In the genomic region with DNA sequence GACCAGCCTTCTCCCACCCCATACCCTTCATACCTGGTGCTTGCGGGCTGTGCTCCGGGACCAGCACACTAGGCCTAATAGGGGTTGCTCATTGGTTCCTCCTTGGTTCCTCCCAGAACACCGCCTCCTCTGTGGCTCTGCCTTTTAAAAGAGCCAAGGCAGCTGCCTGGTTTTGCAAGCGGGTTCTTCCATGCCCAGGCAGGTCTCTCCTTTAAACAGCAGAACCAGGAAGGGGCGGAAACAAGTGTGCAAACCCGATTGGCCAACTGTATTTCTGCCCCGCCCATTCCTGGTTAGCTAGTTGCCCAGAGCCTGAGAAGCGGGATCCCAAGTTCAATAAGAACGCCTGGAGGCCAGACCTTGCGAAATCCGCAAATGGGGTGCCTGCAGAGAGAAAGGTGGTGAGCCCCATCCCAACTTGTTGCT, we compare ENCODE assay signal across 8 mouse cellular contexts. TPM values are rescaled to one million over a fixed set of nuclear protein-coding genes. Genes with fewer than 3 reads are reported as not detected.
DNase-seq lines count a peak whose midpoint lies in the region; ATAC-seq and TF ChIP-seq lines count a peak whose summit lies in the region.

Gene Gcdh (minus strand): TSS at position 213 of the 426 bp plus-strand sequence.

- no peaks in the 10 kb centered on the region for H3K79me2 ChIP-seq in CH12.LX (replicated peaks; ENCODE audit: control insufficient read depth, extremely low read depth, insufficient read depth, poor library complexity, severe bottlenecking)

- H3K9me3 ChIP-seq in CH12.LX (replicated peaks; ENCODE audit: low read length): no peaks in the 10 kb centered on the region
- no peaks in the 10 kb centered on the region for H3K9me3 ChIP-seq in forebrain, embryonic 11.5 days (ENCODE audit: control insufficient read depth, low read length)
- H3K9me3 ChIP-seq in heart, embryonic 16.5 days (replicated peaks; ENCODE audit: control insufficient read depth, low read length): no peaks in the 10 kb centered on the region
- H3K9me3 ChIP-seq in liver, embryonic 15.5 days (replicated peaks): no peaks in the 10 kb centered on the region
- H3K9me3 ChIP-seq in neural tube, embryonic 12.5 days: no peaks in the 10 kb centered on the region

- peak; percentile 80 for TF ChIP-seq POLR2A in CH12.LX (IDR thresholded peaks at IDR 0.05; ENCODE audit: low read depth, low read length)

- peaks cover 2 to 27% of the 10 kb centered on the region in 2 experiments for H3K36me3 ChIP-seq in CH12.LX (replicated peaks in 1 of 2; ENCODE audit: control insufficient read depth in 1 of 2, insufficient read depth in 1 of 2, low read length in 1 of 2)
- no peaks in the 10 kb centered on the region; the same call in 1 of the 2 replicates for H3K36me3 ChIP-seq in forebrain, embryonic 11.5 days (ENCODE audit: control insufficient read depth, insufficient read depth, low read length)
- H3K36me3 ChIP-seq in heart, embryonic 16.5 days (ENCODE audit: control insufficient read depth, insufficient read depth): peaks cover 6% of the 10 kb centered on the region; the same call in 1 of the 2 replicates
- peaks cover 26% of the 10 kb centered on the region for H3K36me3 ChIP-seq in liver, embryonic 15.5 days (replicated peaks)
- H3K36me3 ChIP-seq in neural tube, embryonic 12.5 days: peaks cover 21% of the 10 kb centered on the region

- H3K4me3 ChIP-seq in CH12.LX (replicated peaks in 1 of 3; ENCODE audit: low read depth in 2 of 3, low read length in 2 of 3, poor library complexity in 1 of 3): peak within 1 kb of the TSS; percentile 74 to 86 (median 74)
- peak within 1 kb of the TSS; percentile 62 for H3K4me3 ChIP-seq in forebrain, embryonic 11.5 days (ENCODE audit: low read depth, low read length)
- H3K4me3 ChIP-seq in heart, embryonic 16.5 days (ENCODE audit: low read length): peak within 1 kb of the TSS; percentile 87
- peak within 1 kb of the TSS; percentile 85 for H3K4me3 ChIP-seq in liver, embryonic 15.5 days (replicated peaks)
- H3K4me3 ChIP-seq in neural tube, embryonic 12.5 days: peak within 1 kb of the TSS; percentile 70

- peak within 1 kb of the TSS; percentile 82 for H3K9ac ChIP-seq in CH12.LX (ENCODE audit: insufficient read depth, low read depth)
- peak within 1 kb of the TSS; percentile 72 for H3K9ac ChIP-seq in forebrain, embryonic 11.5 days (ENCODE audit: low read length)
- peak within 1 kb of the TSS; percentile 85 for H3K9ac ChIP-seq in heart, embryonic 16.5 days (ENCODE audit: low read length)
- peak within 1 kb of the TSS; percentile 85 for H3K9ac ChIP-seq in liver, embryonic 15.5 days
- H3K9ac ChIP-seq in neural tube, embryonic 12.5 days: peak within 1 kb of the TSS; percentile 73

- no peak for TF ChIP-seq CTCF in CH12.LX (conservative IDR thresholded peaks at IDR 0.05 in 1 of 2, IDR thresholded peaks at IDR 0.05 in 1 of 2; ENCODE audit: low read depth in 2 of 2, low read length in 2 of 2)

- no peak within 1 kb of the TSS for H3K27ac ChIP-seq in CH12.LX (ENCODE audit: insufficient read depth, low read depth)
- no peak within 1 kb of the TSS for H3K27ac ChIP-seq in forebrain, embryonic 11.5 days (ENCODE audit: low read depth, low read length)
- peak within 1 kb of the TSS; percentile 29; the same call in 1 of the 2 replicates for H3K27ac ChIP-seq in heart, embryonic 16.5 days (ENCODE audit: low read length)
- peak within 1 kb of the TSS; percentile 89 for H3K27ac ChIP-seq in liver, embryonic 15.5 days (replicated peaks)
- H3K27ac ChIP-seq in neural tube, embryonic 12.5 days: no peak within 1 kb of the TSS

- H3K27me3 ChIP-seq in CH12.LX (replicated peaks): no peaks in the 10 kb centered on the region
- no peaks in the 10 kb centered on the region for H3K27me3 ChIP-seq in forebrain, embryonic 11.5 days (ENCODE audit: control insufficient read depth, insufficient read depth, low read length)
- no peaks in the 10 kb centered on the region for H3K27me3 ChIP-seq in heart, embryonic 16.5 days (ENCODE audit: control insufficient read depth, insufficient read depth, low read length)
- H3K27me3 ChIP-seq in liver, embryonic 15.5 days: no peaks in the 10 kb centered on the region
- no peaks in the 10 kb centered on the region for H3K27me3 ChIP-seq in neural tube, embryonic 12.5 days (replicated peaks)

- DNase-seq in CH12.LX (ENCODE audit: extremely low read depth): peak; percentile 98
- peak; percentile 98 for DNase-seq in c-Kit-positive CD71-positive TER-119-negative erythroid progenitor cells, embryonic 14.5 days (ENCODE audit: low read depth)
- peak; percentile 91 for DNase-seq in forebrain, embryonic 11.5 days (ENCODE audit: low spot score)
- peak; percentile 94 to 99 for DNase-seq in kidney, postnatal 36 days
- peak; percentile 98 for DNase-seq in telencephalon, adult 2 months (ENCODE audit: low read depth, low spot score)

- in situ Hi-C loops in CH12.LX (cut with MboI; ENCODE audit: low pct_ligation_motif_present, low pct_unique_long_range_greater_than_20kb, low sequenced_read_pairs): no loop called here

- peak; percentile 94 for ATAC-seq in forebrain, embryonic 11.5 days (replicated peaks; ENCODE audit: low FRiP score)
- peak; percentile 98 for ATAC-seq in heart, embryonic 16.5 days (replicated peaks; ENCODE audit: extremely low read depth, insufficient read depth, low FRiP score)
- ATAC-seq in liver, embryonic 15.5 days (ENCODE audit: insufficient read depth): peak; percentile 97
- ATAC-seq in neural tube, embryonic 12.5 days (ENCODE audit: low FRiP score, low read depth): peak; percentile 95

- no peak for TF ChIP-seq EP300 in CH12.LX (IDR thresholded peaks at IDR 0.05; ENCODE audit: low read length)

- dilution Hi-C loops in CH12.LX (cut with MboI; ENCODE audit: extremely low pct_ligation_motif_present, extremely low pct_unique_long_range_greater_than_20kb, low sequenced_read_pairs): no loop called here

- peak within 1 kb of the TSS; percentile 94 for H3K4me2 ChIP-seq in CH12.LX (ENCODE audit: insufficient read depth, low read depth, poor library complexity, severe bottlenecking)
- H3K4me2 ChIP-seq in forebrain, embryonic 11.5 days (ENCODE audit: low read depth, low read length, severe bottlenecking): peak within 1 kb of the TSS; percentile 91
- H3K4me2 ChIP-seq in heart, embryonic 16.5 days (ENCODE audit: low read depth, low read length): peak within 1 kb of the TSS; percentile 87
- H3K4me2 ChIP-seq in liver, embryonic 15.5 days: peak within 1 kb of the TSS; percentile 95
- peak within 1 kb of the TSS; percentile 92 for H3K4me2 ChIP-seq in neural tube, embryonic 12.5 days (replicated peaks)

- WGBS in forebrain, embryonic 11.5 days: under 1% methylated on average over 11 of the region's 11 CpGs
- under 1% methylated on average over 11 of the region's 11 CpGs for WGBS in heart, embryonic 16.5 days
- WGBS in liver, embryonic 15.5 days (ENCODE audit: insufficient replicate concordance): under 1% methylated on average over 11 of the region's 11 CpGs
- 0% methylated on average over 11 of the region's 11 CpGs for WGBS in neural tube, embryonic 12.5 days

- peaks cover 7 to 22% of the 10 kb centered on the region in 2 experiments; a peak in 3 of 4 replicates for H3K4me1 ChIP-seq in CH12.LX (ENCODE audit: control insufficient read depth in 1 of 2, insufficient read depth in 2 of 2)
- H3K4me1 ChIP-seq in forebrain, embryonic 11.5 days (replicated peaks; ENCODE audit: control insufficient read depth, insufficient read depth, low read length): peaks cover 5% of the 10 kb centered on the region; the same call in 1 of the 2 replicates
- peaks cover 10% of the 10 kb centered on the region; the same call in 1 of the 2 replicates for H3K4me1 ChIP-seq in heart, embryonic 16.5 days (ENCODE audit: control insufficient read depth, insufficient read depth, low read length)
- peaks cover 51% of the 10 kb centered on the region for H3K4me1 ChIP-seq in liver, embryonic 15.5 days (replicated peaks)
- peaks cover 12% of the 10 kb centered on the region for H3K4me1 ChIP-seq in neural tube, embryonic 12.5 days

- no peak for TF ChIP-seq RAD21 in CH12.LX (IDR thresholded peaks at IDR 0.05; ENCODE audit: low read depth, low read length)

TF ChIP-seq in CH12.LX, 34 proteins besides CTCF, POLR2A, EP300 and RAD21 (continues in another document):
- TF ChIP-seq USF2 (conservative IDR thresholded peaks at IDR 0.05; ENCODE audit: low read depth, low read length) (no peak), ETS1 (conservative IDR thresholded peaks at IDR 0.05; ENCODE audit: low read depth, low read length) (no peak), MXI1 (IDR thresholded peaks at IDR 0.05; ENCODE audit: low read depth, low read length) (no peak; the same call in 1 of the 2 replicates), NELFE (IDR thresholded peaks at IDR 0.05; ENCODE audit: low read depth, low read length) (no peak), USF1 (IDR thresholded peaks at IDR 0.05; ENCODE audit: low read depth, low read length) (no peak), UBTF (IDR thresholded peaks at IDR 0.05; ENCODE audit: low read depth, low read length) (peak; percentile 44; the same call in 1 of the 2 replicates), ZKSCAN1 (IDR thresholded peaks at IDR 0.05; ENCODE audit: borderline replicate concordance, low read depth, low read length) (no peak), POLR2AphosphoS2 (IDR thresholded peaks at IDR 0.05; ENCODE audit: low read depth, low read length) (no peak), MAFK (IDR thresholded peaks at IDR 0.05; ENCODE audit: insufficient replicate concordance, low read length) (no peak), BHLHE40 (IDR thresholded peaks at IDR 0.05; ENCODE audit: low read depth, low read length) (peak; percentile 29; the same call in 1 of the 2 replicates), PAX5 (IDR thresholded peaks at IDR 0.05; ENCODE audit: low read length) (no peak), KAT2A (IDR thresholded peaks at IDR 0.05; ENCODE audit: insufficient replicate concordance, low read length) (no peak), ZNF384 (IDR thresholded peaks at IDR 0.05; ENCODE audit: low read depth, low read length) (no peak), TBP (conservative IDR thresholded peaks at IDR 0.05; ENCODE audit: low read depth, low read length) (no peak; the same call in none of the 2 replicates), RCOR1 (conservative IDR thresholded peaks at IDR 0.05; ENCODE audit: low read depth, low read length) (no peak), GABPA (IDR thresholded peaks at IDR 0.05; ENCODE audit: insufficient replicate concordance, low read depth, low read length) (no peak), MAX (IDR thresholded peaks at IDR 0.05; ENCODE audit: low read length) (peak; percentile 60; the same call in 1 of the 2 replicates), CHD2 (IDR thresholded peaks at IDR 0.05; ENCODE audit: low read length) (no peak)

RNA-seq across cellular contexts. Expression of gene Gcdh, which starts in this region (rescaled TPM):
- total RNA-seq in CH12.LX (2012; rRNA removed) (26.2 and 27.3 TPM in 2 replicates), CH12.LX (2014; rRNA removed) (16.4 and 20.6 TPM in 2 replicates)
- 13.7 and 17.7 TPM in 2 replicates for polyA plus RNA-seq in CH12.LX (2012; ENCODE audit: insufficient read length, low read depth)
- 37.8 and 39.6 TPM in 2 replicates for polyA plus RNA-seq in forebrain, embryonic 11.5 days (2014; fragmentation: Nextera tagmentation; extraction: Ambion mirVana)
- polyA plus RNA-seq in heart, embryonic 16.5 days (2015; fragmentation: Nextera tagmentation; extraction: Ambion mirVana): 43.1 and 46.0 TPM in 2 replicates
- 55.1 and 67.9 TPM in 2 replicates for polyA plus RNA-seq in liver, embryonic 15.5 days (2015; fragmentation: Nextera tagmentation; extraction: Ambion mirVana)
- 32.1 and 37.0 TPM in 2 replicates for polyA plus RNA-seq in neural tube, embryonic 12.5 days (2016; fragmentation: Nextera tagmentation; extraction: Ambion mirVana)

Comparison
In these comparisons a context has a peak if more than half of its experiments do, and no peak if none do; other contexts are left out.
1. H3K27ac ChIP-seq: peak in heart, embryonic 16.5 days (single experiment) and liver, embryonic 15.5 days (single experiment); none in CH12.LX (single experiment), forebrain, embryonic 11.5 days (single experiment) and neural tube, embryonic 12.5 days (single experiment).
2. Peak in every context shown above with its lines, with median percentiles within 50 percentile points of each other: DNase-seq, H3K4me2 ChIP-seq, H3K4me3 ChIP-seq, H3K9ac ChIP-seq and ATAC-seq.